Mouse (Mus musculus): ENCODE results near the gene Gm4869.

The Gm4869 gene

GRCm38 (mm10) chr5:140538111-140538683 is 92.8 kb downstream of the Gm4869 start:
- no peak for DNase-seq

DNA sequence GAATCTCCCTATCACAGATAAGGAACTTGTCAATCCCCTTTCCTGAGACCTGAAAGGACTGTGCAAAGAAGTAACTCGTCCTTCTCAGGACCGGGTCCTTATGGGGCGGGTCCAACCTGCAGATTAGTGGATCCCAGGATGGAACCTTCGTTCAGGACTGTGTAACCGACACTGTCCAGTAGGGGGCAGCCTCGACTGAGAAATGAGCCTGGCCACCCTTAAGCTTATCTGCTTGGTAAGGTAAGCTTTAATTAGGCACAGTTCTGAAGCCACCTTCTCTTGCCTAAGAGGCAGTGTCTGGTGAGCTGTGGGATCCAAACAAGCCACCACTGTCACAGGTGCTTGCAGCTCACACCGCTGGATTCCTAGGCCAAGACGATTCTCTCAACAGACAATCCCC is 94.7 kb downstream of the Gm4869 start:
- DNase-seq, result peak; percentile 91 to 94

GRCm38 (mm10) chr5:140542811-140543575 is 97.5 kb downstream of the Gm4869 start:
- peak; percentile 63 to 67 for DNase-seq

Data from cerebellum, postnatal 14 days (tissue).